Mouse (Mus musculus) heart, adult 18-20 months (tissue): ENCODE data around the gene Kifc5b. TPM values are rescaled to one million over a fixed set of nuclear protein-coding genes. Genes with fewer than 3 reads are reported as not detected.

Experiments used
- DNase-seq, 2 experiments: peaks; one replicate each; pipeline ENCODE4 v3.0.0; 2021 to 2022; ENCODE audit warnings: mixed read lengths in 1 of 2
- total RNA-seq, 2 experiments: library from RNA; stranded (reverse); gene quantifications; 2 replicates each; pipeline ENCODE4 v1.2.3; 2021

Kifc5b gene
- total RNA-seq, 2 experiments from 2014 or later, result 0.37 to 1.1 TPM

- DNase-seq, result no peak
These were observed 30.6 kb downstream of the Kifc5b start for GRCm38 (mm10) chr17:26947231-26948100.

DNA sequence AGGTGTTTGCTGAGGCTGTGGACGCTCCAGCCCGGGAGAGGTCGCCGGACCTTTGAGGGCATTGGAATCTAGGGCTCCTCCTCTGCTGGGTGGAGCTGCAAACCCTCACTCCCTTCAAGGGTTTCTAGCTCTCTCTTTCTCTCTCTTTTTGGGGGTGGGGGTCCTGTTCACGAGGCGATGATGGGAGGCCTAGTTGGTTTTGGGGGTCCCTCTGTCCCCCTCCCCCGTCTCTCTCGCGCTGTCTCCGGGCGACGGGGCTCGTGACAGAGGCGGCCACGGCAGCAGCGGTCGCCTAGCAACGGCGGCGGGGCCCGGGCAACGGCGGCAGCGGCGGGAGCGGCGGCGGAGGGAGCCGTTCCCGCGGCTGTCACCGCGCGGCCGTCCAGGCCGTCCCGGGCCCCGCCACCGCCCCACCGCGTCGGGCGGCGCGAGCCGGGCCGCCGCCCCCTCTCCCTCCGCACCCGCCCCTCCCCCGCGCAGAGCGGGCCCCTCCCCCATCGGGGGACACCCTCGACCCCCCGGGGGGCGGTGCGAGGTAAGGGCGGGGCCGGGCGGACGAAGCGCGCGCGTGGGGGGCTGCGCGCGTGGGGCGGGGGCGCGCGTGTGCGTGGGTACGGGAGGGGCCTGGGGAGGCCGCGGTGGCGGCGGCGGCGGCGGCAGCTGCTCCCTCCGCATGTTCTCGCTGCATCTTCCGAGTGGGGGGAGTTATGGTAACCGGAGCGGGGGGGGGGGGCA, 31.6 kb downstream of the Kifc5b start:
- peak; percentile 54 to 67 for DNase-seq

- peak in 1 of 2 experiments; percentile 34 for DNase-seq
These were observed 32.2 kb downstream of the Kifc5b start for GRCm38 (mm10) chr17:26949051-26949577.

DNA sequence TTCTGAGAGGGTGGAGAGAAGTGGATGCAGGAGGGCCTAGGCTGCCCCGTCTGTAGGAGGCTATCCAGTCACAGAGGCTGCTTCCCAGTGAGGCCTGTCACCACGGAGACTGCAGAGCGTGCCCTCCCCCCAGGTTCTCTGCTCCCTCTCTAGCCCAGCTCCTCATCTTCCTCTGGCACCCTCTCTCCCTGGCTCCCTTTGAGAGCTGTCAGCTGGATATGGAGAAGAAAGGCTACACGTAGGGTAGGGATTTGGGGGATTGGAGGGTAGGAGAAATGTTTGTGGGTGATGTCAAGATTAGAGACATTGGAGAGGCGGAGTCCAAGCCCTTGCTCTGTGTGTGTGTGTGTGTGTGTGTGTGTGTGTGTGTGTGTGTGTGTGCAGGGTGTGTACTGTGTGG, 33.0 kb downstream of the Kifc5b start:
- no peak for DNase-seq

- DNase-seq, result no peak
These were observed 33.8 kb downstream of the Kifc5b start for GRCm38 (mm10) chr17:26950560-26951288.

DNA sequence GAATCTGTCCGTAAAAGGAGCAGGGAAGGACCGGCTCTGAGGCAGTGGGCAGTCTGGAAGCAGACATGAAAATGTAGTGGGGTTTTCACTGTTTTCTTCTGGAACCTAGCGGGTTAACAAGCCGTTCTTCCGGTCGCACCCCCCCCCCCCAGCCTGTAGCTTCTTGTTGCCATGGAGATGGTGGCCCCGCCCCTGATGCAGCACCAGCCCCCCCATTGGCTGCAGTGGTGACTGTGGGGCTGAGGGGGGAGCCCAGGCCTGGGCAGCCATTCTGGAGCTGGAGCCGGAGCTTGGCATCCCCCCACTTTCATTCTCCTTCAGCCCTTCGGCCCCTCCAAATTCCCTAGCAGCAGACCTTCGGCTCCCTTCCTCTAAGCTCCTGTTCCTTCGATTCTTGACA, 34.5 kb downstream of the Kifc5b start:
- DNase-seq, result peak; percentile 63 to 71

DNA sequence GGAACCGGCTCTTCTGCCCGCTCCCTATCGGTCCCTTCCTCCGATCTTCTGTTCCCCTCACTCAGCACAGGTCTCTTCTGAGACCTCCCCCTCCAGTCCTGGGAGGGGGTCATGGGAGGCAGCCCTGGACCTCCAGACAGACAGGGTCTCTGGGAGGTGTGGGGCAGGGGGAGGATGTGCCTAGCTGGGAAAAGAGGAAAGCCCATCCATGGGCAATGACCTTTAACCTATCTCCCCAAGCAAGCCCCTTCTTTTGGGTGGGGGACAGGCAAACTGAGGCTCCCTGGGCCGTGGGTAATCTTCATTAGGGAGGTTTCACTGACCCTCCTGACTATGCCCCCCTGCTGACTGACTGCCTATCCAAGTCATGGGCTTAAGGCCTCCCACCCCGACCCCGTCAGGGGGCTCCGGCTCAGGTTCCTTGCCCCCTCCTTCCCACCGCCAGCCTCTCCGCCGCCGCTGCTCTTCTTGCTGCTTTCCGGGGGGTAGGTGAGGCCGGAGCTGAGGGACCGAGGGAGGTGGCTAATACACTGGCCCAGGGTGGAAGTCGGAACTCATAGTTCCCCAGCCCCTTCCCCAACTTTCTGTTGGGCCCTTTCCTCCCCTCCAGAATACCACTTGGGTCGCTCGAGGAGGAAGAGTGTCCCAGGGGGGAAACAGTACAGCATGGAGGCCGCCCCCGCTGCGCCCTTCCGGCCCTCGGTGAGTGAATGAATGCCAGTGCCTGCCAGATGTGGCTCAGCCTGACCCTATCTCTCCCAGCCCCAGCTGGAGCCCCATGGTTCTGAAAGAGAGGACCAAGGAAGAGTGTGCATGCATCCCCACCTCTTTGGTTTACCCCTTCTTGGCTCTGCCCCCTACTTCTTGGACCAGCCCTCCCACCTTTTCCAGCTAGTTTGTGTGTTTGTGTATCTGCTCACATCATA, 35.3 kb downstream of the Kifc5b start:
- DNase-seq, result no peak

DNA sequence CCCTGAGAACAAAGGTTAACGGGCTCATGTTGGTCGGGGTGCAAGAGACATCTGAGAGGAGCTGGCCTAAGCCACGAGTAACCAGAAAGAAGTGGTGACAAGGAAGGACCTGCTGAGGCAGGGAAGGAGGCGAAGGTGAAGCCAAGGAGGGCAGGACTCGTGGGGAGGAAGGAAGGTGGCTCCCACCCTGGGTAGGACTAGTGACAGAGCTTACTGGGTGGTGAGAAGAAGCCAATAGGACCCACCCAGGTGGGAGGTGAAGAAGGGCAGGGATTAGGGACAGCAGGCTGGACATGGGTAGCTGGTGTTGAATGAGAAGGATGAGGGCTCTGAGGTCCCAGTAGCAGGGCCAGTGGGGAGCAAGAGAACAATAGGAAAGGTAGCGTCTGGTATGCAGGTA, 36.3 kb downstream of the Kifc5b start:
- DNase-seq, result no peak

- peak in 1 of 2 experiments; percentile 33 for DNase-seq
These were observed 36.8 kb downstream of the Kifc5b start for GRCm38 (mm10) chr17:26953726-26954125.

- DNase-seq, result no peak
These were observed 39.4 kb downstream of the Kifc5b start for GRCm38 (mm10) chr17:26956309-26956708.

GRCm38 (mm10) chr17:26956895-26957294, 40.0 kb downstream of the Kifc5b start:
- no peak for DNase-seq

DNA sequence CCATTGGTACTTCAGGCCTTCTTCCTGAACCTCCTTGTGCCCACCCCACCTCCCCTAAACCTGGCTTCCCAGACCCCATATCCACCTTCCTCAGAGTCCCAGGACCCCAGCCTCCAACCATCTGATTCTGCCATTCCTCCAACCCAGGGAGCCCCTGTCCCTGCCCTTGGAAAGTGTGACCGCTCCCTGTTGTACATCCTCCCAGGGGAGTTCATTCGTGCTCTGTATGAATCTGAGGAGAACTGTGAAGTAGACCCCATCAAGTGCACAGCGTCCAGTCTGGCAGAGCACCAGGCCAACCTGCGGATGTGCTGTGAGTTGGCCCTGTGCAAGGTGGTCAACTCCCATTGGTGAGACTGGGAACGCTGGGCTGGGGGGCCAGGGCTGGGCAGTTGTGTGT, 41.0 kb downstream of the Kifc5b start:
- no peak for DNase-seq

DNA sequence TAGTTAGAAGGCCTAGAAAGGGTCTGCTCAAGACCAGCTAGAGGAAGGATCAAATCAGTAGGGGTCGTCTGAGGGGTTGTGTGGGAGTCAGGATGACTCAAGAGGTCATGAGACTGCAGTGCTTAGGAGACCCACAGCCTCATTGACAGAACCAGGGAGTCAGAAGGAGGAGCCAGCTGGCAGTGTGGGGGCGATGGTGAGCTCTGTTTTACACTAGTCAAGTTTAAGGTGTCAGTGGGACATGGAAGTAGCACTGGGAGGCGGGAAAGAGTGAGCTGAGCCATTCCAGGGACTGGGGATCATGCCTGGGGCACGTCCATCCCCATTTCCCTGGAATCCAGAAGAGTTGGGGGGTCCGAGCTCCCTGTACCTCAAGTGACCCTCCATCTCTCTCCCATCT, 42.0 kb downstream of the Kifc5b start:
- DNase-seq, result no peak

DNA sequence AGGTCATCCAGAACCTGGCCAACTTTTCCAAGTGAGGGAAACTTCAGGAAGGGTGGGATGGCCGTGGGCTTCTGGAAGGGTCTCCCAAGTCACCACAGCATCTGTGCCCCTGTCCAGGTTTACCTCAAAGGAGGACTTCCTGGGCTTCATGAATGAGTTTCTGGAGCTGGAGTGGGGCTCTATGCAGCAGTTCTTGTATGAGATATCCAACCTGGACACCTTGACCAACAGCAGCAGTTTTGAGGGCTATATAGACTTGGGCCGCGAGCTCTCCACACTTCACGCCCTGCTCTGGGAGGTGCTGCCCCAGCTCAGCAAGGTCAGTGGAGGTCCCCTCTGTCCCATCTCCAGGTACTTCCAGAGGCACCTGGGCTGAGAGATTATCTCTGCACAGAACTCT, 42.9 kb downstream of the Kifc5b start:
- no peak for DNase-seq

DNA sequence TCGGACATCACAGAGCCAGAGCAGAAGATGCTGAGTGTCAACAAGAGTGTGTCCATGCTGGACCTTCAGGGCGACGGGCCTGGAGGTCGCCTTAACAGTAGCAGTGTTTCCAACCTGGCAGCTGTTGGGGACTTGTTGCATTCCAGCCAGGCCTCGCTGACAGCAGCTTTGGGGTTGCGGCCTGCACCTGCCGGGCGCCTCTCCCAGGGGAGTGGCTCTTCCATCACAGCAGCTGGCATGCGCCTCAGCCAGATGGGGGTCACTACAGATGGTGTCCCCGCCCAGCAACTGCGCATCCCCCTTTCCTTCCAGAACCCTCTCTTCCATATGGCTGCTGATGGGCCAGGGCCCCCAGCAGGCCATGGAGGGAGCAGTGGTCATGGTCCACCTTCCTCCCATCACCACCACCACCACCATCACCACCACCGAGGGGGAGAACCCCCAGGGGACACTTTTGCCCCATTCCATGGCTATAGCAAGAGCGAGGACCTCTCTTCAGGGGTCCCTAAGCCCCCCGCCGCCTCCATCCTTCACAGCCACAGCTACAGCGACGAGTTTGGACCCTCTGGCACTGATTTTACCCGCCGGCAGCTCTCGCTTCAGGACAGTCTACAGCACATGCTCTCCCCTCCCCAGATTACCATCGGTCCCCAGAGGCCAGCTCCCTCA, 44.8 kb downstream of the Kifc5b start:
- no peak for DNase-seq

DNA sequence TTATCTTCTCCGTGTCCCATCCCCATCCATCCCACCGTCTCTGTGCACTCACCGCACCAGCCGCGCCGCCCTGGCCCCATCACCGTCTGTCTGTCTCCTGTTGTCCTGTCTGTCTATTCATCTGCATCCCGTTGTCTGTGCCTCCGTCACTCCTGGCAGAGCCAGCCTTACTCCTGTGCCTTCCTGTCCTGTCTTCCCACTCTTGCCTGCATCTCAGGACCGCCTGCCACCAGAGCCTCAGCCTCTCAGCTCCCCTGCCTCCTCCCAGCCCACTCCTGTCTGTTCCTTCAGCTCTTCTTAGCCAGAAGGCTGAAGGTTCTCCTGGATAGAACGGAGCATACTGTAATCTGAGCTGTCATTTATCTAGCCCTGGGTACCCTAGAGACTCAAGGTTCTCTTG, 50.1 kb downstream of the Kifc5b start:
- no peak for DNase-seq

DNA sequence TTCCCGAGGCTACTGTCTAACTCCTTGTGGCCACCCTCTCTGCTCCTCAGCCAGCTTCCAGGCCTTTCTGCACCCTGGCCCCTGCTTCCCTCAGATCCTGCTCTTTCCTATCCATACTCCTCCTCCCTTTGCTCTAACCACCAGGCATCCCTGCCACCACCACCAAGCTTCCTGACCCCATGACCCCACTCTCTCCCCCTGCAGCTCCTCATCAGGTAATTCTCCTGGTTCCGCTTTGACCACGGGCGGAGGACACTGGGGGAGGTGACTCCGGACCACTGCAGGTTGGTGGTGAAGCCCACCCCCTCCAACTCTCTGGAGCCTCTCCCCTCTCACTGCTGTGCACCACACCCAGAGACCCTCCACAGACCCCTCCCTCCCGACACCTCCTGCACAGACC, 50.6 kb downstream of the Kifc5b start:
- no peak for DNase-seq

- no peak for DNase-seq
These were observed 51.3 kb downstream of the Kifc5b start for GRCm38 (mm10) chr17:26968200-26968611.

DNA sequence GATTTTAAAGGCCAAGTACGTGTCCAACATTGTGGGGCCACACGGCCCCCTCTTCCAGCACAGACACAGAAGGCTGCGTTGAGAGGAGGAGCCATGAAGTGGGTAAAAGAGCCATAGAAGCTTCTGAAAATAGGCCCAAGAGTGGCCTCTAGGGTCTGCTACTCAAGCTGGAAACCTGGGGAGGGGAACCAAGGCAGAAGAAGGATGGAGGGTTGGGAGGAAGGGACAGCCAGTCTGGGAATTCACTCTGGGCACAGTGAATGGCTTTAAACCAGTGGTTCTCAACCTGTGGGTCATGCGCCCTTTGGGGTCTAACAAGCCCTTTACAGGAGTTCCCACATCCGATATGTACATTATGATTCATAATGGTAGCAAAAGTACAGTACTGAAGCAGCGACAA, 52.4 kb downstream of the Kifc5b start:
- DNase-seq, result no peak

GRCm38 (mm10) chr17:26970221-26970620, 53.3 kb downstream of the Kifc5b start:
- DNase-seq, result no peak
